Mouse (Mus musculus): ENCODE measurements around the gene Gm572. TPM values are rescaled to one million over a fixed set of nuclear protein-coding genes. Genes with fewer than 3 reads are reported as not detected.
A peak's percentile ranks its signal among the peaks of the same experiment; 100 is the strongest.

Gene Gm572
- polyA plus RNA-seq (2015; fragmentation: Nextera tagmentation; extraction: Ambion mirVana), result not detected in 2 replicates

DNA sequence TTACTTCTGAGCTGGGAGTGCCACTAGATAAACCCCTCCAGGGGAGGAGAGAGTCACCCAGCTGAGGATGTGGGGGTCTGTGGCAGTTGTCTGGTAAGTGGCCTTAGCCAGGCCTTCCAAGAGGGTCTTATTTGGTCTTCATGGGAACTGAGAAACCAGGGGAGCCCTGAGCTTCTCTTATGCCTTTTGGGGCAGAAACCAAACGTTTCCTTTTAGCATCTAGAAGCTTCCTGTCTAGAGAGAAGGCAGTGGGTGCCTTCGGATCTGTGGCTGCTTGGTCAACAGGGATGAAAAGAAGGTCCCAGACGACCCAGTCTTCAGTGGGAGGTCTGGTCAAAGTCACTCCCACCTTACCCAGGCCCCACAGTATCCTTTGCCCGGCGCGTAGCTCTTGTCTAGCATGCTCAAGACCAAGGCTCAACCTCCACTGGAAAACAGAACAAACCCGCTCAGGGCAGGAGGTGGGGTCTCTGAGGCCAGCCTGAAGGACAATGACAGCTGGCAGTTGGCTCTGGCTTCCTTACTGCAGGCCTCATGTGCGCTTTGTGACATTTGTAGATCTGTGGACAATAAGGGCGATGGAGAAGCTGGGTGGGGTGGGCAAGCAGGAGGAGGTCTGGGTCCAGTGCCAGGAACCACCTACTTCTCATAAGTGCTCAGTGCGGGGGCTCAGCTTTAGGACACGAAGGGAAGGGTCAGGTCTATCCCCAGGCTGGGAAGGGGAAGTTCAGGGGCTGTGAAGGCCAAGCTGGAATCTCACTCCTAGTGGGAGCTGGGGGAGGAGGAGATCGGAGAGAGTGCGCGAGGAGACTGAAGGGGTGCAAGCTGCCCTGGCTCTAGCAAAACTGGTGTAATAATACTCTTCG is at the start of gene Gm572:
Gene Gm572, plus strand, starts transcription at position 27 of the 866 bp plus-strand sequence.
- Histone ChIP-seq H3K4me3 (peak within 1 kb of the TSS; percentile 12; the same call in 1 of the 2 replicates), H3K9ac (no peak within 1 kb of the TSS), H3K9me3 (no peaks in the 10 kb centered on the region), H3K36me3 (no peaks in the 10 kb centered on the region), H3K4me1 (peaks cover 8% of the 10 kb centered on the region; the same call in 1 of the 2 replicates), H3K27me3 (no peaks in the 10 kb centered on the region), H3K27ac (no peak within 1 kb of the TSS), H3K4me2 (peak within 1 kb of the TSS; percentile 34)
- WGBS, result 59% methylated on average over 15 of the region's 15 CpGs
- peak; percentile 55 for ATAC-seq (ENCODE audit: insufficient number of reproducible peaks, low FRiP score, low TSS enrichment, low read depth)

DNA sequence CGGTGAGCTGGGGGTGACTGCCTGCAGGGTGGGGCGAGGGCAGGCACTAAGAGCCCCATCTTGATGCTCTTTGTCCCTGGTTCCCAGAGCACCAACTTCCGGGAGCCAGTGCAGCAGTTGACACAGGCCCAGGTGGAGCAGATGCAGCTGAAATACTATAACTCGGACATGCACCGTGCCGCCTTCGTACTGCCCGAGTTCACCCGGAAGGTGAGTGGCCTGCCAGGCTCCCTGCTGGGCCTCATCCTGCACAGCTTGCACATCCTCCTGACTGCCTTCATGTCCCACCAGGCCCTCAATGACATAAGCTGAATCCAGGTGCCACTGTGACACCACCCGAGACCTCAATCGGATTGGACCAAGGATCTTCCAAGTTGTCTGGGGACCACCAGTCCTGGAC is 49.1 kb upstream of the Gm572 start:
- ATAC-seq (ENCODE audit: insufficient number of reproducible peaks, low FRiP score, low TSS enrichment, low read depth), result no peak
- H3K36me3 ChIP-seq, result peaks cover 63% of the 10 kb centered on the region
- WGBS, result 95% methylated on average over 11 of the region's 11 CpGs

DNA sequence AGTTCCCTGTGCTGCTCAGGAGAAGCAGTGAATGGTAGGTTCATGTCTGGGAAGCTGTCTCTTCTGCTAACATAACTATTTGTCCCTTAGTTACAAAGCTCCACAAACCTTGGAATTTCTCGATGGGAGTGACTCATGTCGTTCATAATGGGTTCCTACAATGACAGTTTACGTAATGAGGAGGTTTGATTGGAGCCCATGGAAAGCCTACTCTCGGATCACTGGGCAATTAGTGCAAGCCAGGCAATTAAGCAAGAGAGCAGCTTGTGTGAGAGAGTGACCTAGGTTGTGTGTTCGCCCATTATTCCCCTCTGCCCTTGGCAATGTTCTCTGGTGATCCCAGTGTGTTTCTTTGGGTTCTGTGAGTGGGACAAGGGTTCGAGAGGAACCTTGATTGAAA is 47.2 kb upstream of the Gm572 start:
- WGBS, result 82% methylated on average over 6 of the region's 6 CpGs
- peaks cover 71% of the 10 kb centered on the region for H3K36me3 ChIP-seq

More for the DNA sequence above, 49.1 kb upstream of the Gm572 start:
- no peak overlapping the region for H3K27ac ChIP-seq
- no peak overlapping the region for H3K4me2 ChIP-seq
- no peak overlapping the region for H3K4me3 ChIP-seq
- H3K9ac ChIP-seq, result no peak overlapping the region
- peaks cover 23% of the 10 kb centered on the region for H3K4me1 ChIP-seq
- no peaks in the 10 kb centered on the region for H3K27me3 ChIP-seq
- H3K9me3 ChIP-seq, result no peaks in the 10 kb centered on the region

DNA sequence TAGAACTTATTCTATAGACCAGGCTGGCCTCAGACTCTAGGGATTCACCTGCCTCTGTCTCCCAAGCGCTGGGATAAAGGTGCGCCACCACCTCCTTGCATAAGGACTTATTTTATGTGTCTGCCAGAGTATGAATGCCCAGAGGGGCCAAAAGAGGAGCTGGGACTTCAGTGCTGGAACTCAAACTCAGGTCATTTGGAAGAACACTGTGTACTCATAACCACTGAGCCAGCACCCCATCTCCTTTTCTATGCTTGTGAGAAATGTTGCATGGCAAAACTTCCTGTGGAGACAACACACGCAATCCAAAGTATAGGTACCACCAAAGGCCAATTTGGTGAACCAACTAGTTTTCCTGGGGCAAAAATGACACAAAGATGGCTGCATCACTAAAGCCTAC is 46.4 kb upstream of the Gm572 start:
- no peaks in the 10 kb centered on the region for H3K9me3 ChIP-seq
- no peak for ATAC-seq (ENCODE audit: insufficient number of reproducible peaks, low FRiP score, low TSS enrichment, low read depth)
- no peak overlapping the region for H3K4me2 ChIP-seq
- no peaks in the 10 kb centered on the region for H3K27me3 ChIP-seq
- H3K9ac ChIP-seq, result no peak overlapping the region
- no peak overlapping the region for H3K27ac ChIP-seq
- peaks cover 20% of the 10 kb centered on the region for H3K4me1 ChIP-seq
- WGBS, result 98% methylated on average over 3 of the region's 3 CpGs
- peaks cover 71% of the 10 kb centered on the region for H3K36me3 ChIP-seq
- H3K4me3 ChIP-seq, result no peak overlapping the region

More for the DNA sequence above, 47.2 kb upstream of the Gm572 start:
- Histone ChIP-seq H3K9ac (no peak overlapping the region), H3K4me2 (no peak overlapping the region), H3K4me1 (peaks cover 20% of the 10 kb centered on the region), H3K9me3 (no peaks in the 10 kb centered on the region), H3K27me3 (no peaks in the 10 kb centered on the region), H3K27ac (no peak overlapping the region), H3K4me3 (no peak overlapping the region)
- no peak for ATAC-seq (ENCODE audit: insufficient number of reproducible peaks, low FRiP score, low TSS enrichment, low read depth)

DNA sequence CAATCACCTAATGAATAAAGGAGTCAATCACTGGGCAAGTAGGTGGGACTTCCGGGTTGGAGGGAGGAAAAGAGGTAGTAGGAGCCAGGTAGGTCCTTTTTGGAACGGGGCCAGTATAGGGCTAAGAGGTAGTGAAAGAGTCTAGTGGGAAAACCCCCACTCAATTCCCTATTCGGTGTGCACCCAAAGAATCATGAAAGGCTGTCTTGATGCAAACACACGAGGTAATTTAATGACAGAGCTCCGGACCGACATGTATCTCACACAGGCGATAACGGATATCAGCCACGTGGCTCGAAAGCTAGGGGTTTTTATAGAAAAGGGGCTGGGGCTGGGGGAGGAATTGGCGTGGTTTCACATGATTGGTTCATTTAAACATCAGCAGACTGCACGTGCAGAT is 44.3 kb upstream of the Gm572 start:
- Histone ChIP-seq H3K9ac (no peak overlapping the region), H3K4me3 (no peak overlapping the region), H3K27me3 (no peaks in the 10 kb centered on the region), H3K36me3 (peaks cover 58% of the 10 kb centered on the region), H3K27ac (no peak overlapping the region), H3K4me2 (no peak overlapping the region), H3K9me3 (no peaks in the 10 kb centered on the region), H3K4me1 (0 out of 2 replicates have a peak, but pooled peaks cover 2% of the 10 kb centered on the region)
- ATAC-seq (ENCODE audit: insufficient number of reproducible peaks, low FRiP score, low TSS enrichment, low read depth), result no peak
- 91% methylated on average over 12 of the region's 12 CpGs for WGBS

DNA sequence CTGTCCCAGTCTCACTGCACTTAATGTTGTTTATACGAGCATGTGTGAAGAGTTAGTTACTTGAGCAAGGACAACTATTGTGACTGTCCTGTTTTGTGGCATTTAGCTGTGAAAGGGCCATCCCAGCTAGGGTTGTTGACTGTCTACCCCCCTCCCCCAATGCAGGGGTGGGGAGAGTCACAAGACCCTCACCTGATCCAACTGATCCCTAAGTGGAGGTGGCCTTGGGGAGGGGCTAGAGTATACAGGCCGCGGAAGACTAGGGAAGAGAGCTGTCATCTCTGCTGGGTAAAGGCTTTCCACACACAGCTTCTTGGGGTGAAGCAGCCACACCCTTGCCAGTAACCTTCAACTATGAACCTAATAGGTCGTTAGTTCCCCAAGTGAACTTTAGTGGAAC is 42.8 kb upstream of the Gm572 start:
- Histone ChIP-seq H3K9me3 (no peaks in the 10 kb centered on the region), H3K27ac (no peak overlapping the region), H3K4me1 (no peaks in the 10 kb centered on the region), H3K27me3 (no peaks in the 10 kb centered on the region), H3K36me3 (peaks cover 43% of the 10 kb centered on the region), H3K4me3 (no peak overlapping the region), H3K4me2 (no peak overlapping the region), H3K9ac (no peak overlapping the region)
- 85% methylated on average over 4 of the region's 4 CpGs for WGBS
- no peak for ATAC-seq (ENCODE audit: insufficient number of reproducible peaks, low FRiP score, low TSS enrichment, low read depth)

DNA sequence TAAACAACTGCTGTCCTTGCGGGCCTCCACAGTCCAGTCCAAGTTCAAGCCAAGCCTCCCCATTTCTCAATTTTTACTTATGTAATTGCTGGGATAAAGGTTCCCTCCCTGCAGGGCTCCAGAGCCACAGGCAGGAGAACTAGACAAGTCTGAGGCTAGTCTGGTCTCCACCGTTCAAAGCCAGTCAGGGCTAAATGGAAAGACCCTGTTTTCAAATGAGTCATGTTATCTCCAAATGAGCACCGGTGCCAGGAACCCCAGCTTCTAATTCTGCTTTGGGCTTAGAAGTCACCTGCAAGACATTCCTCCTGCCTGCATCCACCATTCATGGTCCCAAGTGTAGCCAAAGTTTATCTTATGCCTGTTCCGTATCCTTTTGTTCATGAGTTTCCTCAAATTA is 41.2 kb upstream of the Gm572 start:
- no peak overlapping the region for H3K9ac ChIP-seq
- H3K4me2 ChIP-seq, result no peak overlapping the region
- no peak overlapping the region for H3K27ac ChIP-seq
- ATAC-seq (ENCODE audit: insufficient number of reproducible peaks, low FRiP score, low TSS enrichment, low read depth), result no peak
- no peaks in the 10 kb centered on the region for H3K4me1 ChIP-seq
- no peaks in the 10 kb centered on the region for H3K9me3 ChIP-seq
- H3K27me3 ChIP-seq, result no peaks in the 10 kb centered on the region
- 80% methylated on average over 4 of the region's 4 CpGs for WGBS
- H3K36me3 ChIP-seq, result peaks cover 28% of the 10 kb centered on the region
- no peak overlapping the region for H3K4me3 ChIP-seq

DNA sequence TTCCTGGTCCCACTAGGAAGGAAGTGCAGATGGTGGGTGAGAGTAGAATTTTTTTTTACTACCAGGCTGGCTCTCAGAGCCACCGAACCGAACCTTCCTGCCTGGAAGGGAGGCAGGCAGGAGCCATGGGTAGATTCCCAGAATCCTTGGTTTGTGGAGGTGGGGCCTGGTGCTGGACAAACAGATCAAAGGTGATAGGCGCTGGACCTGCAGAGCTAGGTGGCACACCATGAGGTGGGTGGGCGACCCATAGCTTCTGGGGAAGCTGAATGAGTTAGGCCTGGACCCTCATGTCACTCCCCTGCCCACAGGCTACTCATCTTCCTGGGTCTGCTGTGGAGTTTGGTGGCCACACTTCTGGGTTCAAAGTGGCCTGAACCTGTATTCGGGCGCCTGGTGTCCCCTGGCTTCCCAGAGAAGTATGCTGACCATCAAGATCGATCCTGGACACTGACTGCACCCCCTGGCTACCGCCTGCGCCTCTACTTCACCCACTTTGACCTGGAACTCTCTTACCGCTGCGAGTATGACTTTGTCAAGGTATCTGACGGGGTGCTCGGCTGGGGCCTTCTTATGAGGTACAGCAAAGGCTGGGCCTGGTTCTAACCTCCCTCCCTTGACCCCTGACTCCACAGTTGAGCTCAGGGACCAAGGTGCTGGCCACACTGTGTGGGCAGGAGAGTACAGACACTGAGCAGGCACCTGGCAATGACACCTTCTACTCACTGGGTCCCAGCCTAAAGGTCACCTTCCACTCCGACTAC is 40.6 kb upstream of the Gm572 start, which contains the start of gene Masp2:
Gene Masp2, plus strand, starts transcription at position 198 of the 764 bp plus-strand sequence.
- no peak within 1 kb of the TSS for H3K4me2 ChIP-seq
- no peaks in the 10 kb centered on the region for H3K4me1 ChIP-seq
- H3K27ac ChIP-seq, result no peak within 1 kb of the TSS
- H3K36me3 ChIP-seq, result peaks cover 22% of the 10 kb centered on the region
- no peak within 1 kb of the TSS for H3K9ac ChIP-seq
- no peak within 1 kb of the TSS for H3K4me3 ChIP-seq
- WGBS, result 85% methylated on average over 14 of the region's 14 CpGs
- H3K9me3 ChIP-seq, result no peaks in the 10 kb centered on the region
- no peaks in the 10 kb centered on the region for H3K27me3 ChIP-seq
- ATAC-seq (ENCODE audit: insufficient number of reproducible peaks, low FRiP score, low TSS enrichment, low read depth), result no peak

DNA sequence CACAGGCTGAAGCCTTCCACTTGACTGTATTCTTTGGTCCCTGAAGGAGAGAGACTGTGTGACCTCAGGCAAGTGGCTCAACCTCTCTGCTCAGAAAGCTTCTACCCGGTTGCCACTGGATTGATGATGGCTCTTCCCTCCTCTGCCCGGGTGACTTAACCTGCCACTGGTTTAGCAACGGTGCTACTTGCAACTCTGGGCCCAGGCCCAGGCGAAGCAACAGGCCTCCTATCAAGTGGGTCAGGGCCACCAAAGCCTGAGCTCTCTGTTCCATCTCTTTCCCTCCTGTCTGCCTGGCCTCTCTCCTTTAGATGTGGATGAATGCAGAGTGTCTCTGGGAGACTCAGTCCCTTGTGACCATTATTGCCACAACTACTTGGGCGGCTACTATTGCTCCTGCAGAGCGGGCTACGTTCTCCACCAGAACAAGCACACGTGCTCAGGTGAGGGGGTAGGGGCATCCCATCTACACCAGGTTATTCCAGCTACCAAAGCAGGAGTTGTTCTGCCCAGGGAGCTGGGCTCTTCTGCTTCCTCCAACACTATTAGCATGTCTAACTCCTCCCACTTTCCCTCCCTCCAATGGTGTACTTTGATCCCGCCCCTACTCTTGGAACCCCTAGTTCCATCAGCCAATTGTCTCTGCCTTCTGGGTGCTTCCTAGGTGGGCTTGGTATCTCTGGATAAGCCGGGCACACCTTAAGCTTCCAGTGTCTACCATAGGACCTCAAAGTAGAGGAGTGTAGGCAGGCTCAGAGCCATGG is 39.6 kb upstream of the Gm572 start:
- no peak overlapping the region for H3K9ac ChIP-seq
- no peak overlapping the region for H3K4me2 ChIP-seq
- 65% methylated on average over 10 of the region's 10 CpGs for WGBS
- H3K36me3 ChIP-seq, result peaks cover 12% of the 10 kb centered on the region
- ATAC-seq (ENCODE audit: insufficient number of reproducible peaks, low FRiP score, low TSS enrichment, low read depth), result 0 out of 2 replicates have a peak, but pooled peaks have one; percentile 16
- no peak overlapping the region for H3K4me3 ChIP-seq
- 0 out of 2 replicates have a peak, but pooled peaks cover under 1% of the 10 kb centered on the region for H3K4me1 ChIP-seq
- H3K27ac ChIP-seq, result no peak overlapping the region
- no peaks in the 10 kb centered on the region for H3K27me3 ChIP-seq
- H3K9me3 ChIP-seq, result no peaks in the 10 kb centered on the region

DNA sequence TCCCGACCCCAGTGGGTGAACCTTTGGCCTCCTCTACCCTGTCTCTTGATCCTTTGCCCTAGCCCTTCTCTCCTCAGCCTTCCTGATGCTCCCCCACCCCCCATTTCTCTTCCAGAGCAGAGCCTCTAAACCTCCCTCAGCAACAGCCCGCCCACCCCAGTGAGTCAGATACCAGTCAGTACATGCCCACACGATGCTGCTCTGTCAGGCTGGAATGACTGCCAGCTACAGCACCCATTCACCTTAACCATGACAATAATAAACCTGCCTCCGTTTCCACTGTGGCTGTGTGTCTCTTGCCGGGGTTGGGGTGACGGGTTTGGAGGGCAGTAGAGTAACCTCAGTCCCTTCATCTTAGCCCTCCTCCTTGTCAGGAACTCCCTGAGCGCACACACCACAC is 39.0 kb upstream of the Gm572 start:
- H3K4me3 ChIP-seq, result no peak overlapping the region
- H3K9me3 ChIP-seq, result no peaks in the 10 kb centered on the region
- no peak overlapping the region for H3K9ac ChIP-seq
- no peak overlapping the region for H3K4me2 ChIP-seq
- H3K27me3 ChIP-seq, result no peaks in the 10 kb centered on the region
- no peak for ATAC-seq (ENCODE audit: insufficient number of reproducible peaks, low FRiP score, low TSS enrichment, low read depth)
- H3K36me3 ChIP-seq, result peaks cover 7% of the 10 kb centered on the region; the same call in 1 of the 2 replicates
- 67% methylated on average over 7 of the region's 7 CpGs for WGBS
- 0 out of 2 replicates have a peak overlapping the region, but pooled peaks have one; percentile 1 for H3K27ac ChIP-seq
- H3K4me1 ChIP-seq, result 0 out of 2 replicates have a peak, but pooled peaks cover 4% of the 10 kb centered on the region

DNA sequence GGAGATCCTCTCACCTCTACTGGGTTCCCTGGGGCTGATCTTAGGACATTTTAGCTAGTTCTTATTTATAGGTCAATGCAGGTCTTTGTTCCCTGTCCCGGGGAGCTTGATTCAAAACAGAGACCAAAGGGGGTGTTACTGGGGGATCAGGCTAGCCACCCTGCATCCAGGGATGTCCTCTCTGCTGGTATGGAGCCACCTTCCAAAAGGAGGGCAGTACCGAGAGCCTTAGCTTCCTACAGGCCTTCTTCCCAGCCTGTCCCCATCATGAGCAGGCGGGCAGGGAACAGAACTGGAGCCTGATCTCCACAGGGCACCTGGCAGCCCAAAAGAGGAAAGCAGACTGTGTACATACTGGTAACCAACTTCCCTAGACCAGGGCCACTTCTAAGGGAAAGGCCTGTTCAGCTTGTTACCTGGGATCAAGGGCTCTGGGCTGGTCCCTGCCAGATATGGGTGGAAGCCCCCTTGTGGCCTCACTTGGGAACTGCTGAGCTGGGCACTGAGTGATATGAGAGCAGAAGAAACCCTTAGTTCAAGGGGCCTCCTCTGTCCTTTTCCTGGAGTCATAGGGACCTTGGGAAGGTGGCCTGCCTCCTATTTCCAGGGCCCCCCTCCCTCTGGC is 38.5 kb upstream of the Gm572 start:
- no peak overlapping the region for H3K4me2 ChIP-seq
- no peak overlapping the region for H3K4me3 ChIP-seq
- H3K27me3 ChIP-seq, result no peaks in the 10 kb centered on the region
- H3K4me1 ChIP-seq, result 0 out of 2 replicates have a peak, but pooled peaks cover 4% of the 10 kb centered on the region
- H3K9me3 ChIP-seq, result no peaks in the 10 kb centered on the region
- WGBS, result 78% methylated on average over 3 of the region's 3 CpGs
- H3K9ac ChIP-seq, result no peak overlapping the region
- no peak for ATAC-seq (ENCODE audit: insufficient number of reproducible peaks, low FRiP score, low TSS enrichment, low read depth)
- H3K27ac ChIP-seq, result 0 out of 2 replicates have a peak overlapping the region, but pooled peaks have one; percentile 1
- H3K36me3 ChIP-seq, result peaks cover 6% of the 10 kb centered on the region; the same call in 1 of the 2 replicates

Measured in limb, embryonic 15.5 days (tissue).